Mouse (Mus musculus) thymus, adult 2 months (tissue): ENCODE measurements around the gene Zfp11.

ENCODE experiments used
- CTCF ChIP-seq: fragments of 200-500 bp; IDR thresholded peaks from 2 replicates; pipeline ENCODE4 v1.5.1; 2012; ENCODE audit warnings: mild to moderate bottlenecking, control low read depth, low read length, moderate library complexity, borderline replicate concordance; ENCODE audit not compliant: control insufficient read depth, poor library complexity, insufficient read depth; ENCODE audit errors: extremely low read depth
- POLR2A ChIP-seq: fragments of 200-500 bp; IDR thresholded peaks from 2 replicates; pipeline ENCODE4 v1.6.1; 2012; ENCODE audit warnings: mild to moderate bottlenecking, low read length, control low read depth, moderate library complexity; ENCODE audit not compliant: control insufficient read depth, poor library complexity, insufficient read depth; ENCODE audit errors: extremely low read depth

DNA sequence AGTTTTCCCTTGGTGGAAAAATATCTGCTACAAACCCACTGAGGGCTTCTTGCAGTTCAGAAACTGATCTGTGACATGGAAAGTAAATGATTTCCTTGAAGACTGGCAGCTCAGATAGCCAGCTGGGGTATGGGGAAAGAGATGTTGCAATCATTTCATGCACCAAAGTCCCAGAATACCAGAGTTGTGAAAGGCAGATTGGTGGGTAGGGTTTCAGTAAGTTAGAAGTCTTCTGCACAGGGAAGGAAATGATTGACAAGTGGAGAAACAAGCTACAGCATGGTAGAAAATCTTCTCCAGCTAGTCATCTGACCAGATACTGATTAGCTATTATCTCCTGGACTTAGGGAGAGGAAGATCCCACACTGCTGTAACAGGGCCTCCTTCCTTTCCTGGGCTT is 33.5 kb upstream of the Zfp11 start:
- TF ChIP-seq POLR2A (no peak), CTCF (no peak)
